Mouse (Mus musculus): ENCODE measurements around the gene Znrf4. TPM values are rescaled to one million over a fixed set of nuclear protein-coding genes. Genes with fewer than 3 reads are reported as not detected.

Znrf4 gene
- total RNA-seq (2021) = not detected
- long read RNA-seq = 0 reads

DNA sequence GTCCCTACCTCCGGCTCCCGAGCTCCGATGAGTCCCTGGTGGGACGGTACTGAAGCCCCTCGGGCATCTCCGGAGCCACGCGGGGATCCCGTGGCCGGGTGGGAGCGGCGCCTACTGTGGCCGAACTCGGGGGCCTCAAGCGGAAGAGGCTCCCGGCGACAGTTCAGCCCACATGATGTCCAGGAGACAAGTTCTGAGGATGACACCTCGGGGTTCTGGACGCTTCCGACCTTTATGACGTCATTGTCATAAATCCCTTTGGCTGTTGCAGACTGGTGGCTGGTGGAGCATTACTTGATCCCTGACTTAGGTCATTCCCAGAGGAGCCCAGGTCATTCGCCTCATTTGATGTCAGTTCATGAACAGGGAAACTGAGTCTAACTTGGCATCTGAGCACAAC, at the start of gene Znrf4:
Gene Znrf4, minus strand, starts transcription at position 122 of the 400 bp plus-strand sequence.
- DNase-seq (ENCODE audit: low spot score in 2 of 2) = peak in 1 of 2 experiments; percentile 15

DNA sequence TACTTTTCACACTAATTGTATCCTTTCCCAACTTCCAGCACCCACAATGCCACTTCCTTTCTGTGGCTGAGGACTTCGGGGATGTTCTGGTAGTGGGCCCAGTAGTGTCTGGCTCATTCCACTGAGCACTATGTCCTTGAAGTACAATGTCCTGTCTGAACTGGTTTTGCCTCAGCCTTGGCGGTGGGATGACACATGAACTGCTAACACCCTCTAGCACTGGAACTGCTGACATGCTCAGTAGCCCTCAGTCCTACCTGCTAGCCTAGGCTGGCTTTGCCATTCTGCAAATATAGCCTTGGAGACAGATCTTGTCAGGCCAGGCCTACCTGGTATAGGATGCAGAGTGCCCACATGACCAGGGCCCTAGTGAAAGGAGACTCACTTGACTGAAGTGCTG, 49.6 kb upstream of the Znrf4 start:
- DNase-seq (ENCODE audit: low spot score in 2 of 2) = no peak

DNA sequence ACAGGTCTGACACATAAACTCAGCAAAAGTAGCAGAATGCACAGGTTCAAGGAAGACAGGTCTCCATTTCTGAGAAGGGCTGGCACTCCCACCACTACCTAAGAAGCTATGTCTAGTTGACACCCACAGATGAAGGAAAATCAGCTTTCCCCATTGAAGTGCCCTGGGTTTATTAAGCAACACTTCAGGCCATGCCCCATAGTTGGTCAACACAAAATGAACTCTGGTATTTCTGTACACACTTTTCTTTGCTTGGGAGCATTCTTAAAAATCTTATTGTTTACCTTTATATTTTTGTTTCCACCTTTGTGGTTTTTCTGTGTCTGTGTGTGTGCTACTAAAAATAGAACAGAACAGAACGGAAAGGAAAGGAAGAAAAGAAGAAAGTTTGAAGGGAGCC, 47.9 kb upstream of the Znrf4 start:
- no peak for DNase-seq (ENCODE audit: low spot score in 2 of 2)

DNA sequence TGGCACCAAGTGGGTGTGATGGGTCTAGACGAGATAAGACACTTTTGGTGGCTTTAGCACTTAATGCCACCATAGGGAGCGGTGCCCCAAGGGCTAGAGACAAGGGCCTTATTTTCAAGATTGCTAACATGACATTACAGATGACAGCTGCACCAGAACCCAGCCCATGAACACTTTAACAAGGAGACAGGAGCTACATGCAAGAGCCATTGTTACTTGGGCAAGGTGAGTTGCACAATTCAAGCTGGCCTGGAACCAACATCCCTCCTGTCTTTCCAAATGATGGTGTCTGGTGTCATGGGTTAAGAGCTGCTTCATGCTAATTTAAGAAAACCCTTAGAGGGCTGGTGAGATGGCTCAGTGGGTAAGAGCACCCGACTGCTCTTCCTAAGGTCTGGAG, 47.2 kb upstream of the Znrf4 start:
- DNase-seq (ENCODE audit: low spot score in 2 of 2) = no peak

DNA sequence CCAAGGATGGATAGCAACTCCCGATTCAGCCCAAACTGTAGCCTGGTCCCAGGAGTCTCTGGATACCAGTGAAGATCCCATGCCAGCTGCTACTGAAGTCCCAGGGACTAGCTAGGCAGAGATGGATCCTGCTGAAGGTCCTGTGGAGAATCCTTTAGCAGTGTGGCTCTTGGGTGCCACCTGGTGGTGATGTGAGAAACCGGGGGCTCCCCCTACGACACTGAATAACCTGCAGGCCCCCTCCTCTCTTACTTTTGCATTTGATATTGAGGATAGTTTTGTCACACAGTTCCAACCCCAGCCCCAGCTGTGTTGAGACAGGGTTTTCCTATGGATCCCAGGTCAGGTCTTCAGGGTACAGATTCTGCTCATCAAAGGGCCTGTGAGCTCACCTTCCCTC, 46.2 kb upstream of the Znrf4 start:
- DNase-seq (ENCODE audit: low spot score in 2 of 2) = peak; percentile 76 to 84

DNA sequence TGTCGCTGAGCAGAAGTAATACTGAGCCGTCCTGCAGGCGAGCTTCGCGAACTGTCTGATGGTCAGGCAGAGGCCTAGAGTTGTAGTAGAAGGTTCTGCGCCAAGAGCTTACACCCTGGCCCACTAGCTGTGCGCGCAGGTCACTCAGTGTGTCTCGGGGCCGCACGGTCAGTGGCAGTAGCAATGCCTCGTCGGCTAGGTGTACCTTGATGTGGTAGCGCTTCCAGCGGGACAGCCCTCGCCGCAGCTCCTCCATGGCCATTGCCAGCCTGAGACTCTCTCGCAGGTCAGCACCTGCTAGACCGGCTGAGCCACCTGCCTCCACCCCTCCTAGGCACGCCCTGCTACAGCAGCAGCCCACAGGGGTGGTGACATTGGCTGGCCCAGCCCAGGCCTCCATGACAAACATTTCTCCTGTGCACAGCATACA, 41.9 kb upstream of the Znrf4 start, which contains the start of gene Gm20219:
Gene Gm20219, minus strand, starts transcription at position 266 of the 430 bp plus-strand sequence.
- no peak for DNase-seq (ENCODE audit: low spot score in 2 of 2)

DNA sequence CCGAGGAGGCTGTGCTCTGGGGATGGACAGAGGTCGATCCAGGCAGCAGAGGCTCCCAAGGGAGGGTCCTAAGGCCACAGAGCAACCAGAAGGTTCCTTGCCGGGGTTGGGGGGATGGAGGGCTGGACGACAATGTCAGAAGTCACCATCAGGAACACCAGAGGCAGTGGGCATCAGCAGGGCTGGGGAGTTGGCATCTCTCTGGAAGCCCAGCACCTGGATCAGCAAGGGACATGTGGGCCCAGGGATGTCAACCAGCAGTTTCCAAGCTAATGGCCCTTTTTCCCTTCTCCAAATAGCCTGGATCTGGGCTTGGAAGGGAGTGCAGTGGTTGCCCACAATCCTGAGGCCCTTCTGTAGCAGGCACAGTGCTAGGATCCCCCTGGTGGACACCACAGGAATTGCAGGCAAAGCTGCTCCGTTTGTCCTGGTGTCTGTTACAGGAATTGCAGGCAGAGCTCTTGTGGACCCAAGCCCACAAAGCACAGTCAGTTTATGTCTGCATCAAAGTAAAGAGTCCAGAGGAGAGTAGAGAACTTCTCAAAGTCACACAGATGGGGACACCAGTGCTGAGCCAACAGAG, 40.6 kb upstream of the Znrf4 start:
- DNase-seq (ENCODE audit: low spot score in 2 of 2) = peak; percentile 85 to 87

DNA sequence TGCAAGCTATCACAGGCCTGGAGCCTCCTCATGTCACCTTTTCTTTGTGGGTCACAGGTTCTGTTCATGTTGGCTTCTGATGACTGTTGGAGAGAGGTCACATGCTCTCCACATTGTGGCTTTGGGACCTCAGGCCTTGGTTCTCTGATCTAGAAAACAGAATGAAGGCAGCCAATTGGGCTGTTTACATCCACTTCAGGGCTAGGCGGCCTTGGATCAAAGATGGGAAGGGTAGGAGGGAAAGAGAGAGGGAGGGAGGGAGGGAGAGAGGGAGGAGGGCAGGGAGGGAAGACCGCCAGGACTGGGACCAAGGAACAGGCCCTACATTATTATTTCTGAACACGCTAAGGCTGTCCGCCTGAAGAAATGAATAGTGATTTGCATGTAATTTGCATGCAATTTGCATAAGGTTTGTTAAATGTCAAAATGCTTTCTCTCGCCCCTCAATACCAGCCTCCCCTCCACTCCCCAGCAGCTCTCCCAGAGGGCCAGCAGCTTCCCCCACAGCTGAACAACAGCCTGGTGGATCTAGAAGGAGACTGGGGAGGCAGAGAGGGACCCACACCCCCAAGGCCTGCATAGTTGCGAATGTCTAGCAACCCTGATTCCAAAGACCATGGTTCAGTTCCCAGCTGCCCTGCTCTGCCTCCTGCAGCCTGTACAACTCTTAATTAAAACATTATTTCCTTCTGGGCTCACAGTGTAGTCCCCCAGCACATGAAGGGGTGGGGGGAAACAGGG, 39.8 kb upstream of the Znrf4 start:
- DNase-seq (ENCODE audit: low spot score in 2 of 2) = peak in 1 of 2 experiments; percentile 59

DNA sequence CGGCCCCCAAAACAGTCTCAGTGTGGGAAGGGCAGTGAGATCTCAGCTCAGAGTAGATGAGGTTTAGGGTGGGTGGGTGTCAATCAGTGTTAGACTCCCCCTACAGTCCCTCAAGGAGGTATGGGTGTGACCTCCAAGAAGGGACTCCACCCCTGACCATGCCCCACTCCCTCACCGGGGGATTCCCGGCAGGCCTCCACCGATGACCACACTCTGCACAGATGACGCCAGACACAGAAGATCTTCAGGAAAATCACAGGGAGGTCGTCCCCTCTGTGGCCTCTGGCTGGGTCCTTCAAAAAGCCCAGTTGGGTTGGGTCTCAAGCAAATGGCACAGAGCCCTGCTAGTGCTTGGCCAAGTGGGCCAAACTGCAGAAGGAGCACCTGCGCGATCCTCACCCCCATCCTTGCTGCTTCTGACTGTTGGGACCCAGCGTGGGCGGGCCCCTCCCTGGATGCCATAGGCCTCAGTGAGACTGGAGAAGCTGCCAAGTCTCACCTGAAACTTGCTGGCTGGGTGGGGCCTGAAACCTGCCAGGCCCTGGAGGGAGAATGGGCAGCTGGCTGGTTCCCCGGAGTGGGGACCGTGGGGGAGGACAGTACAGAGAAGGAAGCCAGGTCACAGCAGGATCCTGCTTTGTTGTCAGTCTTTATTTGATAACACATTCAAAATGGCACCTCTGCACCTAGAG, 38.7 kb upstream of the Znrf4 start:
- DNase-seq (ENCODE audit: low spot score in 2 of 2) = no peak

DNA sequence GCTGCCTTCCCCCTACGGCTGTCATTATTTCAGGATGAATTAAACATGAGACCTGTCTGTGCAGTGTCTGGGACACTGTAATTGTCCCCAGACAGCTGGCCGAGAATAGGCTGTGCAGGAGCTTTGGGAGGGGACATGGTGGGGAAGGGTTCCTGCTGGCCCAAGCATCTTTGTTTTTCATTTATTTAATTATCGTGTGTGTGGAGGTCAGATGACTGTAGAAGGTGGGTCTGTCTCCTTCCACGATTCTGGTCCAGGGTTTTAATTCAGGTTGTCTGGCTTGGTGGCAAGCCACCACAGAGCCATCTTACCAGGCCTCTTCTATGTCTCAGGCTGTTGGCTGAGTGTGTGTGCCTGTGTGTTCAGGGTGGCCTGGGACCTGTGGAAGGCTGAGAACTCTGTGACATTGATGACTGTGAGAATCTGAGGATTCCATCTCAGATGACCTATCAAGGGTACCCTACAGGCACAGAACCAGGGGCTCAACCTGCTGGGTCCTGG, 36.4 kb upstream of the Znrf4 start:
- DNase-seq (ENCODE audit: low spot score in 2 of 2) = peak; percentile 2 to 13

DNA sequence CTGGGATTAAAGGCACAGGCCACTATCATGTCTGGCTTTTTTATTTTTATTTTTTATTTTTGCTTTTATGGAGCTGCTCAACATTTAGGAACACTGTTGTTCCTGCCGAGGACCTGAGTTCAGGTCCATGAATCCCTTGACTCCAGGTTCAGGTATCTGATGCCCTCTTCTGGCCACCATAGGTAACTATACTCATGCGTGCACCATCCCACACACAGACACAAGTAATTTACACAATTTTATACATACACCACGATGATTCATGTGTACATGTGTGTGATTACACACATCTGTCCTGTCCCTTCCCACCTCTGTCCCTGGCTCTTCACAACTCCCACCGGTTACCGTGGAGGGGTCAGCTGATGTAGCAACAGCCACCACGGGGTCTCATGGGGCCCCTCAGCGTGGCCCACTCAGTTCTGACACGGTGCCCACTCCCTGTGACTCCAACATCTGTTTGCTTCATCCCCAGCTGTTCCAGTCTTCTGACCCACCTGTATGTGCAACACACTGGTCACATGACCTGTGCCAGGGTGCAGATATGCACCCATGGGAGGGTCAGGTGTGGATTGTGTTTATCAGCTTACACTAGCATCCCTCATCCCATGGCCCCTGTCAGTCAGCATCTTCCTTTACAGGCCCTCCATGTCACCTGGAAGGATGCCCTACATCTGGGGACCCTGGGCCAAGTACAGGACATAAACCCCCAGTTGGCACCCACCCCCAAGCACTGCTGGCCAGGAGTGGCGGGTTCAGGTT, 35.8 kb upstream of the Znrf4 start:
- DNase-seq (ENCODE audit: low spot score in 2 of 2) = peak; percentile 7 to 28

DNA sequence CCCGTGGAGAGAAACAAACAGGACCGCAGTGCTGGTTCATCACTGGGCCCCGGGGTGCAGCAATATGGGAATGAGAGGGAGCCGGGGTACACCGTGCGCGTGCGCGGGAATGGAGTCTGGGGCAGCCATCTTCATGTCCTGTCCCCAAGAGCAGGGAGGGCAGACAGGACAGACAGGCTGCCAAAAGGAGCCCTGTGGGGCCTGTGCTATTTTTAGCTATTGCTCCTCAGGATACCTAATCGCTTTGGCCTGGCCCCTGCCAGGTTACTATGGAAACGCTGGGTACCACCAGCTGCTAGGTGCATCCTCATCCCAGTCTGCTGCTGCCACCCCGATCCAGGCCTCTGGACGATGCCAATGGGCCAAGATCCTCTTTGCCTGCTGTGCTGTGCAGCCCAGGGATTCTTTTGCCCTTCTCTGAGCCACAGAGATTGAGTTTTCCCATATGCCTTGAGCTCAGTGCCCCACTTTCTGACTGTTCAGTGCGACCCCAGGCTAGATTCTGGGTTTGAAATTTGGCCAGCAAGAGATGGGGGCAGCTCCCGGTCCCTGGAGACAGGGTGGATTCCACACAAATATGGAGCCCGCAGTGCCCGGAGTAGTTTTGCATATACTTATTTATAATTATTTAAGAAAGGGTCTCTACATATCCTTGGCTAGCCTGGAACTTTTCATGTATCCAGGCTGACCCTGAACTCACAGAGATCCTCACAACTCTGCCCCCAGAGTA, 35.0 kb upstream of the Znrf4 start:
- DNase-seq (ENCODE audit: low spot score in 2 of 2) = peak; percentile 3 to 47

DNA sequence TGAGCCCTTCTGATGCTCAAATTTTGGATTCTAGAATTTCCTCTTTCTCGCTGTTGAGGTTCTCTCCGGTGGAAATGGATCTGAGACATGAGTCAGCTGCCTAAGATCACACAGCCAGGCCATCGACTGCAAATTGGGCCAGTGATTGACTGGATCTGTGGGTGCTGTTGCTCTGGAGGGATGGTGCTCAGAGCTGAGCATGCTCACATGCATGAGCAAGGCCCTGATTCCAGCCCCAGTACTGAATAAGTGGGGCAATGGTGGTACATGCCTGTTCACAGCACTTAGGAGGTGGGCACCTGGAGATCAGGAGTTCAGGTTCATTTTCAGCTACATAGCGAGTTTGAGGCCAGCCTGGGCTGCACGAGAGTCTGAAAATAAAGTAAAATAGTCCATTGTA, 34.3 kb upstream of the Znrf4 start:
- DNase-seq (ENCODE audit: low spot score in 2 of 2) = peak in 1 of 2 experiments; percentile 11

DNA sequence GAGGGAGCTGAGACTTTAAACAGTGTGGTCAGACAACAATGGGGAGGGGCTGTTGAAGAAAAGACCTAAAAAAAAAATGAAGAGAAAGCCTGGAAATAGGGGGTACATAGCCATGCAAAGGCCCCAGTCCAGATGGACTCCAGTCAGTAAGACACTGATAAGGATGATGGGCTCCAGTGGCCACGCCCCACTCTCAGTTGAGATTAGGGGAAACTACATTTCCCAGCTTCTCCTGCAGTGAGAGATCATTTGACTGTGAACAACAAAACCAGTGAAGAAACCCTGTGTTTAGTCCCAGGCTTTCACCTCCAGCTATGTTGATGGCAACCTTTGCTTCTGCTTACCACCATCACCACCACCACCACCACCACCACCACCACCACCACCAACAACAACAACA, 33.7 kb upstream of the Znrf4 start:
- DNase-seq (ENCODE audit: low spot score in 2 of 2) = peak in 1 of 2 experiments; percentile 11

DNA sequence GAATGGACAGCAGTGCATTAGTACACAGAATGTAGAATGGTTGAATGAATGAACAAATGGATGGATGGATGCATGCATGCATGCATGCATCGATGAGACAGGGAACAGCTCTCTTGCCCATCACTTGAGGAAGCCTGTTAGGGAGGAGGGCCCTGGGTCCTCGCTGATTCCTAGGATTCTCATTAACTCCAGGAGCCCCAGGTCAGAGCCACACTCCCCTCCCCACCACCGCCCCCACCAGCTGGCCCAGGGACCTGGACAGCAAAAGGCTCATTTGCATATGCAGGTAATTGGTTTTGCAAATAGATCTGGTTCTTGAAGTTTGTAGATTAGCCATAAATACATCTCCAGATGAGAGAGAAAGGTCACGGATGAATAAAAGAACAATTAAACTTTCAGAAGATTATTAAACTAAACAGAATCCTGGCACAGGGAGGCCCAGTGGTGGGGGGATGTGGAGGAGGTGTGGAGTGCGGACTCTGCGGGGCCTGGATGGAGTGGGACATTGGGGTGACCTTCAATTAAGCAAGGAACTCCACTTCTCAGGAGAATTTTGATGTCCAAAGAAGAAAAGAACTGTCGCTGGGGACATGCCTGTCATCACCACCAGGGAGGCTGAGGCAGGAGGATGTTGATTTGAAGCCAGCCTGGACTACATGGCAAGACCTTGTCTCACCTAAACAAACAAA, 32.6 kb upstream of the Znrf4 start:
- no peak for DNase-seq (ENCODE audit: low spot score in 2 of 2)

DNA sequence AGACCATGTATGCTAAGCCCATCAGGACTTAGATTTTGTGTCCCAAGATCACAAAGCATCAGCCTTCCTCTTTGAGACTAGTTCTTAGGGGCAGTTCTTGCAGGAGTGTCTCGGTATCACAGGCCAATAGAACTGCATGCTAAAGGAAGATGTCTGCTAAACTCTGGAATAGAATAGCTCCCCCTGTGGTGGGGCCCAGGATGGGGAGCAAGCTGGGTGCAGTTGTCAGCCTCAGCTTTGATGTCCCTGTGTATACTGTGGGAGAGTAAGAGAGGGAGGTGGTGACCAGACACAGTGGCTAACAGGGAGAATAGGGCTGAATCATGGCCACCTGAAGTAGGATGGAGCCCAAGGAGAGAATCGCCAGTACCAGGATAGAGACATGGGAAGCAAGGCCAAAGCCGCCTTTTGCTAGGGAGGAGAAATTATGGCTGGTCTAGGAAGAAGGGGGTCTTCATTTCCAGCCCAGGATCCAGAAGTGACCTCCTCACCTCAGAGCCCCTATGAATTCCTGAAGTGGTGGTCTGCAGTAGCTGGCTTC, 31.5 kb upstream of the Znrf4 start:
- peak in 1 of 2 experiments; percentile 11 for DNase-seq (ENCODE audit: low spot score in 2 of 2)

DNA sequence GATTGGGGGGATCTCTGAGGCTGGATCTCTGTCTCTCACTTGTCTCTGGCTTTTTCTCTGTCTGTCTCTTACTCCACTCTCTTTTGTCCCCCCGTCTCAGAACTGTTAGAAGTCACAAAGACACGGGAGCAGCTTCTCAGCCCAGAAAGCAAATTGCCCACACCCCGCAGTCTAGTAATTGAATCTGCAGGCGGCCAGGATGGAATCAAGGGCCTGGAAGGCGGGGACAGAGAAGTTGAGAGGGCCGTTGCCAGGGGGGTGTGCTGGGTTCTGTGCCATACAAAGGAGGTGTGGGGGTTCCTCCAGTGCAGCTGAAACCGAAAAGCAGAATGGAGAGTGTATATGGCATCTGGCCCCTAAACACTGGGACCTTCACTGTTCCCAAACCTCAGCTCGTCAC, 30.5 kb upstream of the Znrf4 start:
- peak in 1 of 2 experiments; percentile 25 for DNase-seq (ENCODE audit: low spot score in 2 of 2)

DNA sequence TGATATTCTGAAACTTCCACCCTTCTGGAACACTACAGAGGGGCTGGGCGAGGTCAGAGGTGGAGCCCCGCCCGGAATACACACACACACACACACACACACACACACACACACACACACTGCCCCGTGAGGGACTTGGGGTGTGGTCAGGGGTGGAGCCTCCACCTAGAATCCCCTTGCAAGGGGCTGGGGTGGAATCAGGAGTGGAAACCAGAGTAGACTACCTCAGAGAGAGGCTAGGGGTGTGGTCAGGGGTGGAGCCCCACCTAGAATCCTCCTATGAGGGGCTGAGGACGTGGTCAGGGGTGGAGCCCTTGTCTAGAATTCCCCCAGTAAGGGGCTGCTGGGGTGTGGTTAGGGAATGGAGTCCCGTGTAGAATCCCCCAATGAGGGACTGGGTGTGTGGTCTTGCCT, 28.3 kb upstream of the Znrf4 start:
- peak in 1 of 2 experiments; percentile 13 for DNase-seq (ENCODE audit: low spot score in 2 of 2)

DNA sequence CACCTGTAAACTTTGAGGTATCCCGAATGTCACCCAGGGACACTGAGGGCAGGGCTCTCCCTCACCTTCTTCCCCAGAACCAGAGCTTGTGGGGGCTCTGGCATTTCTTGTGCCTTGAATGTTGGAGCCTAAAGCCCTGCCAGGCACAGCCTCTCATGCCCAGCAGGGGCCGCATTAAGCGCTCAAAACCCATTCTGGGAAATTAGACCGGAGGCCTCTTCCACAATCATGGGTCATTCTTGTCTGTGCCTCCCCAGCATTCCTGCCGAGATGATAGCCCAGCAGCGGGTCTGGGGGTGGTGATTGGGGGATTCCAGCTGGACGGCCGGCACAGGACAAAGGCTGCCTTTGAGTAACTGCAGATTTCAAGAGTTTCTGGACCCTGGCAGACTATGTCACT, 25.7 kb upstream of the Znrf4 start:
- peak in 1 of 2 experiments; percentile 73 for DNase-seq (ENCODE audit: low spot score in 2 of 2)

DNA sequence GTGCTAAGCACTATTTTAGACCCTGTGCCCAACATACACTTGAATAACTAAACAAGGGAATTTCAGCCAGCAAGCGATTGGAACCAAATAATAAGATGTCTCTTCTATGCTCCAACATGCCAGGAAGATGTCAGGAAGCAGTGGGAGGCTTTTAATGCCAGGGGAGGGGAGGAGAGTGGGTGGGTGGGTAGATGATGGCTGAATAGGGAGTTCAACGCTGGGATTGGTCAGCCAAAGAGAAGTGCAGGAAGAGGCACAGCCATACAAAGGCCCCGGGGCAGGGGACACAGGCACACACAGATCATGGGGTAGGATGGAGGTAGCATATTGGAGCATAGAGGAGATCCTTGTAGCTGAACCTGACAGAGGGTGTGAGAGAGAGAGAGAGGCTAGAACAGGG, 24.6 kb upstream of the Znrf4 start:
- peak in 1 of 2 experiments; percentile 10 for DNase-seq (ENCODE audit: low spot score in 2 of 2)

All from layer of hippocampus, postnatal 10 days (tissue).